Mouse (Mus musculus) embryonic facial prominence, embryonic 15.5 days (tissue): ENCODE data around the gene Apoa5. TPM values are rescaled to one million over a fixed set of nuclear protein-coding genes. Genes with fewer than 3 reads are reported as not detected.

ENCODE experiments used
- ATAC-seq: fragments of 200-750 bp; cut with Nextera tagmentation; 2 replicates; pipeline ENCODE4 v1.8.0; 2017; ENCODE audit warnings: low read depth, moderate TSS enrichment; ENCODE audit not compliant: insufficient number of reproducible peaks, low FRiP score, low TSS enrichment
- H3K27ac ChIP-seq: fragments of 300-500 bp; sonication (generic); replicated peaks from 2 replicates; pipeline ENCODE4 v1.5.1; 2015; ENCODE audit warnings: mild to moderate bottlenecking, inconsistent platforms
- H3K27me3 ChIP-seq: fragments of 300-500 bp; sonication (generic); 2 replicates; pipeline ENCODE4 v1.6.1; 2015; ENCODE audit warnings: inconsistent platforms
- H3K36me3 ChIP-seq: fragments of 300-500 bp; sonication (generic); 2 replicates; pipeline ENCODE4 v1.6.1; 2015; ENCODE audit warnings: mild to moderate bottlenecking, inconsistent platforms
- H3K4me1 ChIP-seq: fragments of 300-500 bp; sonication (generic); 2 replicates; pipeline ENCODE4 v1.6.1; 2015; ENCODE audit warnings: inconsistent platforms
- H3K4me2 ChIP-seq: fragments of 300-500 bp; sonication (generic); replicated peaks from 2 replicates; pipeline ENCODE4 v1.6.1; 2015; ENCODE audit warnings: mild to moderate bottlenecking, inconsistent platforms
- H3K4me3 ChIP-seq: fragments of 300-500 bp; sonication (generic); replicated peaks from 2 replicates; pipeline ENCODE4 v1.5.1; 2015; ENCODE audit warnings: mild to moderate bottlenecking, inconsistent platforms
- H3K9ac ChIP-seq: fragments of 300-500 bp; sonication (generic); 2 replicates; pipeline ENCODE4 v1.6.1; 2015; ENCODE audit warnings: inconsistent platforms
- H3K9me3 ChIP-seq: fragments of 300-500 bp; sonication (generic); replicated peaks from 2 replicates; pipeline ENCODE4 v1.6.1; 2016; ENCODE audit warnings: inconsistent platforms
- WGBS: fragments of 180-500 bp; shearing (Covaris S2); methylation state at CpG from one replicate; pipeline ENCODE4 v1.1.7; 2015; 5-methylcytosine and 5-hydroxymethylcytosine counted together
- polyA plus RNA-seq: library from polyadenylated mRNA; unstranded; fragments of >200 nt; fragmentation: Nextera tagmentation; extraction: Ambion mirVana; gene quantifications from 2 replicates; pipeline ENCODE4 v1.2.1, GENCODE M21; 2015

Apoa5 gene
- not detected in 2 replicates for polyA plus RNA-seq

DNA sequence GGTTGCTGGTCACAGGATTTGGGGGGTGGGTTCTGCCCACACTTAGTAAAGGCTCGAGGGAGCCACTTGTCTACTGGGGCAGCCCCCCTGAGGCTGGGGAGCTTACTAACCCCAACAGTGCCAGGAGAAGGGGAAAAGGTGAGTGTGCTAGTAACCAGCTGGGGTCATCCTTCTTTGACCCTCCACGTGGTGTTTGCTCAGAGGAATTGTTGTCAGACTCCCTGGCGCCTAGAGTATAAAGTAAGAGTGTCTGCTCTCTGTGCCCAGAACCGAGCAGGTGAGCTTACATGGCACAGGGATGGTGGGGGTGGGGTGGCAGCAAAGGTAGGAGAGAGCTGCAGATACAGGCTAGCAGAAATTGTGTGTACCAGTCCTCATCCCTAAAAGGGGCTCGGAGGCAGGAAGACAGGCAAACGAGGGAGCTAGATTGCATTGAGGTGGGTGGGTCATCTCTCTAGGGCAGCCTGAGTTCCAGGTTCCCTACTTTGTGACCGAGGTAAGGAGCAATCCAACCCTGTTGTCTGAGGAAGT lies at the start of gene Apoa5:
Apoa5 (plus strand) TSS at position 291 of the 531 bp plus-strand sequence.
- Histone ChIP-seq H3K36me3 (no peaks in the 10 kb centered on the region), H3K27me3 (peaks cover 16% of the 10 kb centered on the region), H3K4me1 (peaks cover 4% of the 10 kb centered on the region; the same call in 1 of the 2 replicates), H3K4me2 (no peak within 1 kb of the TSS), H3K4me3 (no peak within 1 kb of the TSS), H3K9ac (no peak within 1 kb of the TSS), H3K27ac (no peak within 1 kb of the TSS), H3K9me3 (no peaks in the 10 kb centered on the region)
- ATAC-seq = no peak
- 43% methylated on average over 7 of the region's 7 CpGs for WGBS

DNA sequence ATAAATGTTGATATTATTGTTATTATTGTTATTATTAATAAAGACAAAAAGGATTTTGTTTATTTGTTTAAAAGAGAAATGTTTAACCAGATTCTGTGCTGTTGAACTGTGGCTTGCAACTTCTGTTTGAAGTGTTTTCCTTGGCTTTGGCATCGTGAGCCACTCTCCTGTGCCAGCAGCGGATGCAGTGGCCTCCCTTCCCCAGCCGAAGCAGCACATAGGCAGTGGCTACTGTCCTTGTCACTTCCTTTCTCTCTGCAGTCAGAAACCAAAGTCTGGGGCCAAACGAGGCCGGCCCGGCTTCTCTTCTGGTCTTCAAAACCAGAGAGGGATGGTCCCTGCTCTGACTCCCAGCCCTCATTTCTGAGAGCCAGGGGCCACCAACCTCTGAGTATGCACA lies 45.3 kb upstream of the Apoa5 start:
- WGBS = 86% methylated on average over 6 of the region's 6 CpGs
- no peak overlapping the region for H3K4me2 ChIP-seq
- no peak overlapping the region for H3K9ac ChIP-seq
- no peaks in the 10 kb centered on the region for H3K9me3 ChIP-seq
- no peak for ATAC-seq
- peaks cover 41% of the 10 kb centered on the region for H3K36me3 ChIP-seq
- H3K27ac ChIP-seq = no peak overlapping the region
- no peak overlapping the region for H3K4me3 ChIP-seq
- H3K4me1 ChIP-seq = no peaks in the 10 kb centered on the region
- H3K27me3 ChIP-seq = no peaks in the 10 kb centered on the region

DNA sequence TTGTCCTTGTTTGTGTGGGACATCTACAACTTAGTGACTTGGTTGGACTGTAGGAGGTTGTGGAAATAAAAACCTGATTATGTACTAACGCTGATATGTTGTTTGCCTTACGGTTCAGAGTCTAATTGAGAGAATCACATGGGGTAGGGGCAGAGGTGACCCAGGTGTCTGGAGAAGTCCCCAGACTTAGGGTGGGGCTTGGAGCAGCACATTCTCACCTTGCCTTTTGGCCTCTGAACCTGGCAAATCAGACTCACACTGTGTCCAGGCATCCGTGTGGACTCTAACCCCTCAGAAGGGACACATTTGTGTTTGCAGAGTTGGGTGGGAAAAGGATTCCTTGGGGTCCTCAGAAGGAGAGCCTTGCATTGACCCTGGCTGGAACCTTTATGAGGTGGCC lies 44.3 kb upstream of the Apoa5 start:
- no peak for ATAC-seq
- Histone ChIP-seq H3K9ac (no peak overlapping the region), H3K4me1 (no peaks in the 10 kb centered on the region), H3K27me3 (no peaks in the 10 kb centered on the region), H3K36me3 (peaks cover 39% of the 10 kb centered on the region), H3K27ac (no peak overlapping the region), H3K4me3 (no peak overlapping the region), H3K4me2 (no peak overlapping the region), H3K9me3 (no peaks in the 10 kb centered on the region)
- 87% methylated on average over 3 of the region's 3 CpGs for WGBS

DNA sequence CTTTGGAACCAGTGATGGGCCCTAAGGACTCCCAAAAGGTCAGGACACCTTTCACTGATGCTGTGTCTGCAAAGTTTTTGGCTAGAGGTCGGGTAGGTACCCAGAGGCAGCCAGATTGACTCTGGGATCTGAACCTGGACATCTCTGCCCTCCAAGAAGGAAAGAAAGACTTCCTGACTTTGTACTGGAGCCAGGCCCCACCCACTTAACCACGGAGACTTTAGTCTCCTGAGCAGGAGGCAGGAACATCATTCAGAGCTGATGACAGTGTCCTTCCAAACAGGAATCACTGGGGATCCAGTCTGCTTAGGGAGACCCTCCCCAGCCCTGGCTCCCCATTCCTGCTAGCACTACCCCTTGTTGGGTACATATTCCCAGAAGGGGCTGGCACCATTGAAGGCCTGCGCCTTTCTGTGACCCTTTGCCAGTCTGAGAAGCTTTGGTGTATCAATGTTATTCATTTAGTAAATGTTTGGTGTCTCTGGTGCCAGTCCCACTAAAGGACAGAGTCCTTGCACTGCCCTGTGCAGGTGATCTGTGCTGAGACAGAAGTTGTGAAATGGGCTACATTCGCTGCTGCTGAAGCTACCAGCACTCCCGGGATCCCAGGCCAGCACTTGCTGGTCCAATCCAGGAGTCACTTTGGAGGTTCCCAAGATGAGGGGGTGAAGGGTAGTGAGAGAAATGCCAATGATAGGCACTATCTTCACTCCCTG lies 43.3 kb upstream of the Apoa5 start:
- no peak overlapping the region for H3K9ac ChIP-seq
- H3K9me3 ChIP-seq = no peaks in the 10 kb centered on the region
- H3K4me3 ChIP-seq = no peak overlapping the region
- H3K27me3 ChIP-seq = no peaks in the 10 kb centered on the region
- WGBS = 66% methylated on average over 5 of the region's 5 CpGs
- H3K27ac ChIP-seq = no peak overlapping the region
- no peak for ATAC-seq
- peaks cover 7% of the 10 kb centered on the region for H3K4me1 ChIP-seq
- peaks cover 30% of the 10 kb centered on the region for H3K36me3 ChIP-seq
- H3K4me2 ChIP-seq = no peak overlapping the region

DNA sequence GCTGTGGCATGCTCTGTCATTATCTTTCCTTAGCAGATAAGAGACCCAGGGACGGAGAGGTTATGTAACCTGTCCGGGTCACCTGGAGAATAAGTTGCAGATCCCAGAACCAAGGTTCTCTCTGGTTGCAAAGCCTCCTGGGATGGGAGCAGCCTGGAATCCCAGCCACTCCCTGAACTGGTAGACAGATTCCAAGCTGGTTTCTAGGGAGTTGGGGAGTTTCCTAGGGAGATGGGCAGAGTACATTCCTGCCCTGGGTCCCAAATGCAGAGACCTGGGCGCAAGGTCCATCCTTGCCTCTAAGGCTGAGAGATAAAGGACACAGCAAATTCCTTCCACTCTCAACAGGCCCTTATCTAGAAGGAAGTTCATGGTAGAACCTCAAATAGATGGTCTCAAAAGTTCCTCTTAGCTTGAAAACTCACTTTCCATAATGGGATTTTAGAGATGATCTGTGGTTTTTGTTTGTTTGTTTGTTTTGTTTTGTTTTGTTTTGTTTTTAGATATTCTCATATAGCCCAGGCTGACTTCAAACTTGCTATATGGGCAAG lies 41.3 kb upstream of the Apoa5 start:
- Histone ChIP-seq H3K9ac (no peak overlapping the region), H3K27me3 (no peaks in the 10 kb centered on the region), H3K36me3 (peaks cover 10% of the 10 kb centered on the region), H3K4me3 (no peak overlapping the region), H3K4me1 (peaks cover 13% of the 10 kb centered on the region), H3K4me2 (no peak overlapping the region), H3K27ac (no peak overlapping the region), H3K9me3 (no peaks in the 10 kb centered on the region)
- no peak for ATAC-seq
- WGBS = 83% methylated on average over 3 of the region's 3 CpGs

DNA sequence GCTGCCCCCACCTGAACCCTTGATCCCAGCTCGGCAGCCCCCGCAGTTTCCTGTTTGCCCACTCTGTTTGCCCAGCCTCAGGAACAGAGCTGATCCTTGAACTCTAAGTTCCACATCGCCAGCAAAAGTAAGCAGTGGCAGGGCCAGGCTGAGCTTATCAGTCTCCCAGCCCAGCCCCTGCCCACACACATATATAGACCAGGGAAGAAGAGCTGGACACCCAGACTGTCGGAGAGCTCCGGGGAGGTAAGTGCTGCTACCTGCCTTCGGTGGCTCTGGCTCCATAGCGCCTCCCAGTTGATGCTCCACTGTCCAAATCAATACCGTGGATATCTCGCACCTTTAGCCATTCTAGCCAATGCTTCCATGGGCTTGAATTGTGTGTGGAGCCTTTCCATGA lies 39.9 kb upstream of the Apoa5 start, which contains the start of gene Apoa1:
Apoa1 (plus strand) TSS at position 90 of the 400 bp plus-strand sequence.
- H3K4me3 ChIP-seq = no peak within 1 kb of the TSS
- 62% methylated on average over 9 of the region's 9 CpGs for WGBS

DNA sequence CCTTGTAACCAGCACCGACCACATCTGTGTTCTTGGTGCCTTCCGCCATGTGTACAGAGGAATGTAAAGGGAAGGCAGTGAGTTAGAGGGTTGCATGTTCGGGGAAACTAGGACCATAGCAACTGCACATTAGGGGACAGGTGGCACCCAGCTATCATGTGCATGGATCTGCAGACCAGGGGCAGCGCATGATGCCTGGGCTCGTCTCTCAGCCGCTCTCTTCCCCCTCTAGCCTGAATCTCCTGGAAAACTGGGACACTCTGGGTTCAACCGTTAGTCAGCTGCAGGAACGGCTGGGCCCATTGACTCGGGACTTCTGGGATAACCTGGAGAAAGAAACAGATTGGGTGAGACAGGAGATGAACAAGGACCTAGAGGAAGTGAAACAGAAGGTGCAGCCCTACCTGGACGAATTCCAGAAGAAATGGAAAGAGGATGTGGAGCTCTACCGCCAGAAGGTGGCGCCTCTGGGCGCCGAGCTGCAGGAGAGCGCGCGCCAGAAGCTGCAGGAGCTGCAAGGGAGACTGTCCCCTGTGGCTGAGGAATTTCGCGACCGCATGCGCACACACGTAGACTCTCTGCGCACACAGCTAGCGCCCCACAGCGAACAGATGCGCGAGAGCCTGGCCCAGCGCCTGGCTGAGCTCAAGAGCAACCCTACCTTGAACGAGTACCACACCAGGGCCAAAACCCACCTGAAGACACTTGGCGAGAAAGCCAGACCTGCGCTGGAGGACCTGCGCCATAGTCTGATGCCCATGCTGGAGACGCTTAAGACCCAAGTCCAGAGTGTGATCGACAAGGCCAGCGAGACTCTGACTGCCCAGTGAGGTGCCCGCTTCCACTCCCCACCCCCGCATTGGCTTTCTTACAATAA lies 38.6 kb upstream of the Apoa5 start:
- H3K4me3 ChIP-seq = peak overlapping the region; percentile 49
- H3K9me3 ChIP-seq = no peaks in the 10 kb centered on the region
- peaks cover 13% of the 10 kb centered on the region for H3K4me1 ChIP-seq
- H3K9ac ChIP-seq = peak overlapping the region; percentile 35
- H3K27ac ChIP-seq = no peak overlapping the region
- H3K36me3 ChIP-seq = no peaks in the 10 kb centered on the region
- WGBS = 15% methylated on average over 37 of the region's 37 CpGs
- no peaks in the 10 kb centered on the region for H3K27me3 ChIP-seq
- peak; percentile 87 for ATAC-seq
- H3K4me2 ChIP-seq = peak overlapping the region; percentile 90

More for the DNA sequence above, 39.9 kb upstream of the Apoa5 start, which contains the start of gene Apoa1:
- Histone ChIP-seq H3K27ac (no peak within 1 kb of the TSS), H3K9ac (no peak within 1 kb of the TSS), H3K4me2 (peak within 1 kb of the TSS; percentile 90; the same call in 1 of the 2 replicates), H3K36me3 (no peaks in the 10 kb centered on the region), H3K4me1 (peaks cover 13% of the 10 kb centered on the region), H3K27me3 (no peaks in the 10 kb centered on the region), H3K9me3 (no peaks in the 10 kb centered on the region)
- no peak for ATAC-seq

- peak overlapping the region; percentile 35; the same call in 1 of the 2 replicates for H3K9ac ChIP-seq
- no peaks in the 10 kb centered on the region for H3K9me3 ChIP-seq
- peaks cover 13% of the 10 kb centered on the region for H3K4me1 ChIP-seq
- peak overlapping the region; percentile 90 for H3K4me2 ChIP-seq
- peak overlapping the region; percentile 49 for H3K4me3 ChIP-seq
- ATAC-seq = no peak
- no peak overlapping the region for H3K27ac ChIP-seq
- no peaks in the 10 kb centered on the region for H3K36me3 ChIP-seq
- WGBS = 19% methylated on average over 13 of the region's 13 CpGs
- H3K27me3 ChIP-seq = no peaks in the 10 kb centered on the region
Measured at GRCm38 (mm10) chr9:46230450-46230975, 37.9 kb upstream of the Apoa5 start.

GRCm38 (mm10) chr9:46235196-46235595 lies 33.2 kb upstream of the Apoa5 start:
- Histone ChIP-seq H3K27me3 (no peaks in the 10 kb centered on the region), H3K27ac (no peak overlapping the region), H3K4me3 (no peak overlapping the region), H3K9me3 (no peaks in the 10 kb centered on the region), H3K36me3 (no peaks in the 10 kb centered on the region), H3K4me1 (0 out of 2 replicates have a peak, but pooled peaks cover 5% of the 10 kb centered on the region), H3K9ac (no peak overlapping the region), H3K4me2 (no peak overlapping the region)
- ATAC-seq = no peak
- 79% methylated on average over 6 of the region's 6 CpGs for WGBS

DNA sequence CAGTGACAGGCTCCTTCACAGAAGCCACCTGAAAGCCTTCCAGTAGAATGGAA lies 33.0 kb upstream of the Apoa5 start, which contains the start of gene Apoc3:
Apoc3 (minus strand) TSS at position 41 of the 53 bp plus-strand sequence.
- 0 out of 2 replicates have a peak, but pooled peaks cover 3% of the 10 kb centered on the region for H3K4me1 ChIP-seq
- H3K9me3 ChIP-seq = no peaks in the 10 kb centered on the region
- H3K27me3 ChIP-seq = no peaks in the 10 kb centered on the region
- no peak within 1 kb of the TSS for H3K9ac ChIP-seq
- no peak within 1 kb of the TSS for H3K27ac ChIP-seq
- no peak for ATAC-seq
- H3K36me3 ChIP-seq = no peaks in the 10 kb centered on the region
- no peak within 1 kb of the TSS for H3K4me2 ChIP-seq
- no peak within 1 kb of the TSS for H3K4me3 ChIP-seq

GRCm38 (mm10) chr9:46235649-46236048 lies 32.8 kb upstream of the Apoa5 start:
- no peak for ATAC-seq
- no peak overlapping the region for H3K27ac ChIP-seq
- whole genome bisulfite sequencing = 50% methylated on average over 4 of the region's 4 CpGs
- H3K36me3 ChIP-seq = no peaks in the 10 kb centered on the region
- no peak overlapping the region for H3K9ac ChIP-seq
- no peaks in the 10 kb centered on the region for H3K27me3 ChIP-seq
- H3K4me3 ChIP-seq = no peak overlapping the region
- H3K4me1 ChIP-seq = 0 out of 2 replicates have a peak, but pooled peaks cover under 1% of the 10 kb centered on the region
- H3K9me3 ChIP-seq = no peaks in the 10 kb centered on the region
- H3K4me2 ChIP-seq = no peak overlapping the region
